Comparison of ENCODE assay signal across 9 mouse cellular contexts in genomic region chr13:26154701-26155471, GRCm38 (mm10).
A peak's percentile ranks its signal among the peaks of the same experiment; 100 is the strongest.
DNase-seq lines count a peak whose midpoint lies in the region; ATAC-seq and TF ChIP-seq lines count a peak whose summit lies in the region.
"Had no signal": no experiment of that assay in that cellular context is flagged by ENCODE, and none has a peak within 500 bp of the region (broad histone marks: within the 10 kb centered on the region; RNA-seq: fewer than 3 reads in every experiment).

No protein-coding gene starts in this region.

- no peak for TF ChIP-seq CTCF in lung, embryonic 14.5 days (IDR thresholded peaks at IDR 0.05; ENCODE audit: low read depth)

- peak; percentile 94 for ATAC-seq in lung, embryonic 14.5 days (ENCODE audit: insufficient read depth)
- peak; percentile 97 for ATAC-seq in hindbrain, embryonic 14.5 days (ENCODE audit: low FRiP score)
- ATAC-seq in CD4-positive, CD25-positive, alpha-beta regulatory T cell, adult 4 months = no peak

- peak overlapping the region; percentile 51; the same call in 1 of the 2 replicates for H3K27ac ChIP-seq in lung, embryonic 14.5 days (ENCODE audit: low read depth)
- H3K27ac ChIP-seq in forebrain, embryonic 10.5 days = peak overlapping the region; percentile 84
- H3K27ac ChIP-seq in hindbrain, embryonic 14.5 days = peak overlapping the region; percentile 51

- H3K9me3 ChIP-seq in lung, embryonic 14.5 days (ENCODE audit: low read depth, low read length) = no peaks in the 10 kb centered on the region
- H3K9me3 ChIP-seq in forebrain, embryonic 10.5 days = no peaks in the 10 kb centered on the region
- no peaks in the 10 kb centered on the region for H3K9me3 ChIP-seq in hindbrain, embryonic 14.5 days (ENCODE audit: control insufficient read depth, low read length)

- H3K4me2 ChIP-seq in lung, embryonic 14.5 days = no peak overlapping the region
- H3K4me2 ChIP-seq in hindbrain, embryonic 14.5 days (replicated peaks) = no peak overlapping the region

- no peak overlapping the region for H3K9ac ChIP-seq in lung, embryonic 14.5 days
- H3K9ac ChIP-seq in hindbrain, embryonic 14.5 days = no peak overlapping the region

- whole genome bisulfite sequencing in lung, embryonic 14.5 days = 27% methylated on average over 12 of the region's 12 CpGs
- 4% methylated on average over 12 of the region's 12 CpGs for WGBS in forebrain, embryonic 10.5 days
- 13% methylated on average over 12 of the region's 12 CpGs for WGBS in hindbrain, embryonic 14.5 days

- intact Hi-C loops in left cerebral cortex, postnatal 36 days (cut with DNase I) = loop anchor here (10.0 kb wide), 1 partner anchor 210 kb away; no protein-coding TSS in a partner anchor

- DNase-seq in lung, embryonic 14.5 days = peak; percentile 87
- DNase-seq in lung, postnatal 14 days = no peak
- peak; percentile 82 for DNase-seq in forebrain, embryonic 10.5 days (ENCODE audit: extremely low spot score, low spot score)
- peak; percentile 83 for DNase-seq in hindbrain, embryonic 14.5 days (ENCODE audit: low spot score)
- peak; percentile 58 to 59 for DNase-seq in left cerebral cortex, postnatal 36 days (ENCODE audit: low spot score in 2 of 2)
- peak; percentile 5 for DNase-seq in ovary, postnatal 10 days (ENCODE audit: low spot score)
- DNase-seq in kidney, adult 9 months = no peak

- H3K4me1 ChIP-seq in lung, embryonic 14.5 days (ENCODE audit: insufficient read depth) = peaks cover 5% of the 10 kb centered on the region; the same call in 1 of the 2 replicates
- peaks cover 44% of the 10 kb centered on the region for H3K4me1 ChIP-seq in forebrain, embryonic 10.5 days
- H3K4me1 ChIP-seq in hindbrain, embryonic 14.5 days (replicated peaks; ENCODE audit: control insufficient read depth, insufficient read depth, low read length) = peaks cover 11% of the 10 kb centered on the region; the same call in 1 of the 2 replicates

- no peak overlapping the region for H3K4me3 ChIP-seq in lung, embryonic 14.5 days (ENCODE audit: low read depth, low read length)
- no peak overlapping the region for H3K4me3 ChIP-seq in forebrain, embryonic 10.5 days
- H3K4me3 ChIP-seq in hindbrain, embryonic 14.5 days (replicated peaks; ENCODE audit: low read length) = no peak overlapping the region

- no peaks in the 10 kb centered on the region for H3K27me3 ChIP-seq in lung, embryonic 14.5 days (ENCODE audit: insufficient read depth, low read length)
- H3K27me3 ChIP-seq in forebrain, embryonic 10.5 days (ENCODE audit: poor library complexity, severe bottlenecking) = peaks cover 9% of the 10 kb centered on the region; the same call in 1 of the 2 replicates
- no peaks in the 10 kb centered on the region for H3K27me3 ChIP-seq in hindbrain, embryonic 14.5 days (ENCODE audit: control insufficient read depth, insufficient read depth, low read length)
- H3K27me3 ChIP-seq: CH12.LX had no signal

- no peaks in the 10 kb centered on the region for H3K36me3 ChIP-seq in lung, embryonic 14.5 days (ENCODE audit: insufficient read depth)
- H3K36me3 ChIP-seq in forebrain, embryonic 10.5 days (replicated peaks) = no peaks in the 10 kb centered on the region
- H3K36me3 ChIP-seq in hindbrain, embryonic 14.5 days (replicated peaks; ENCODE audit: control insufficient read depth, insufficient read depth) = no peaks in the 10 kb centered on the region

Comparison
In these comparisons a context has a peak if more than half of its experiments do, and no peak if none do; other contexts are left out.
1. DNase-seq: peak in lung, embryonic 14.5 days (single experiment), forebrain, embryonic 10.5 days (single experiment), hindbrain, embryonic 14.5 days (single experiment), left cerebral cortex, postnatal 36 days (2 of 2) and ovary, postnatal 10 days (single experiment); none in lung, postnatal 14 days (single experiment) and kidney, adult 9 months (single experiment).
2. Peak in every context shown above with its lines, with median percentiles within 50 percentile points of each other: H3K27ac ChIP-seq.